In the genomic region with DNA sequence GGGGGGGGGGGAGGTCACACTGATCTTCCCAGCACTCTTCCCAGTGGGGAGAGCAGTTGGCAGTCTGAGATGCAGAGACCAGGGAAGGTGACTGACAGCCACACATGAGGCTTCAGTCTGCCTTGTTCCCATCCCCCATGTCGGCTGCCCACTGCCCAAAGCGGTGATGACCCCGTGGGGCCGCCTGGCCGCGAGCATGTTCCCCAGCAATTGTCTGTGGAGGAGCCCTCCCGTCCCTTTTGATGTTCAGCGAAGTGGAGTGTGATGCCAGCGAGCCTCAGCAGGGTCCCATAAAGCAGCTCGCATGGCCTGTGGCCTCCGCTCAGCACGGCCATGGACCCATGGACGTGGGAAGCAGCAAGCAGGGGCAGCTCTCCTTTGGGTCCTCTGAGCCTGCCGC, we compare ENCODE assay signal across 21 mouse cellular contexts. TPM values are rescaled to one million over a fixed set of nuclear protein-coding genes. Genes with fewer than 3 reads are reported as not detected.
DNase-seq lines count a peak whose midpoint lies in the region; ATAC-seq and TF ChIP-seq lines count a peak whose summit lies in the region.
"Had no signal": no experiment of that assay in that cellular context is flagged by ENCODE, and none has a peak within 500 bp of the region (broad histone marks: within the 10 kb centered on the region; RNA-seq: fewer than 3 reads in every experiment).

No protein-coding gene starts in this region.

- no peak overlapping the region for H3K4me3 ChIP-seq in kidney, embryonic 15.5 days (replicated peaks)
- no peak overlapping the region for H3K4me3 ChIP-seq in limb, embryonic 15.5 days
- H3K4me3 ChIP-seq in layer of hippocampus, adult 2 months, result no peak overlapping the region
- H3K4me3 ChIP-seq: embryonic facial prominence, embryonic 12.5 days; liver, embryonic 15.5 days had no signal

- no peaks in the 10 kb centered on the region for H3K36me3 ChIP-seq in kidney, embryonic 15.5 days
- H3K36me3 ChIP-seq in limb, embryonic 15.5 days, result no peaks in the 10 kb centered on the region
- H3K36me3 ChIP-seq: embryonic facial prominence, embryonic 12.5 days; liver, embryonic 15.5 days had no signal

- H3K27me3 ChIP-seq in kidney, embryonic 15.5 days, result no peaks in the 10 kb centered on the region; the same call in 1 of the 2 replicates
- H3K27me3 ChIP-seq in limb, embryonic 15.5 days, result no peaks in the 10 kb centered on the region
- H3K27me3 ChIP-seq: embryonic facial prominence, embryonic 12.5 days; liver, embryonic 15.5 days had no signal

- 0 out of 2 replicates have a peak, but pooled peaks have one; percentile 37 for ATAC-seq in kidney, embryonic 15.5 days (replicated peaks; ENCODE audit: low FRiP score)
- 0 out of 2 replicates have a peak, but pooled peaks have one; percentile 35 for ATAC-seq in limb, embryonic 15.5 days (ENCODE audit: insufficient number of reproducible peaks, low FRiP score, low TSS enrichment, low read depth)
- no peak for ATAC-seq in cerebellum, adult (ENCODE audit: insufficient number of reproducible peaks, low FRiP score, low TSS enrichment)
- ATAC-seq: CD4-positive, CD25-positive, alpha-beta regulatory T cell, adult 4 months; inflammation-experienced regulatory T-cells, adult 6 months had no signal

- peaks cover 43% of the 10 kb centered on the region for H3K4me1 ChIP-seq in kidney, embryonic 15.5 days
- peaks cover 16% of the 10 kb centered on the region for H3K4me1 ChIP-seq in limb, embryonic 15.5 days

- no peak for TF ChIP-seq CTCF in layer of hippocampus, adult 2 months (conservative IDR thresholded peaks at IDR 0.05)

- no peak overlapping the region for H3K4me2 ChIP-seq in kidney, embryonic 15.5 days
- H3K4me2 ChIP-seq in limb, embryonic 15.5 days, result no peak overlapping the region
- H3K4me2 ChIP-seq: embryonic facial prominence, embryonic 12.5 days; liver, embryonic 15.5 days had no signal

- no peak overlapping the region for H3K9ac ChIP-seq in kidney, embryonic 15.5 days
- no peak overlapping the region for H3K9ac ChIP-seq in limb, embryonic 15.5 days
- H3K9ac ChIP-seq: embryonic facial prominence, embryonic 12.5 days; liver, embryonic 15.5 days had no signal

- H3K9me3 ChIP-seq in kidney, embryonic 15.5 days (replicated peaks), result no peaks in the 10 kb centered on the region
- H3K9me3 ChIP-seq in limb, embryonic 15.5 days, result no peaks in the 10 kb centered on the region
- H3K9me3 ChIP-seq: embryonic facial prominence, embryonic 12.5 days; liver, embryonic 15.5 days had no signal

- intact Hi-C loops in left cerebral cortex, postnatal 36 days (cut with DNase I), result no loop called here

- peak overlapping the region; percentile 51 for H3K27ac ChIP-seq in kidney, embryonic 15.5 days
- no peak overlapping the region for H3K27ac ChIP-seq in limb, embryonic 15.5 days
- no peak overlapping the region for H3K27ac ChIP-seq in layer of hippocampus, adult 2 months
- H3K27ac ChIP-seq: embryonic facial prominence, embryonic 12.5 days; kidney, postnatal 0 days; liver, embryonic 15.5 days had no signal

- DNase-seq in kidney, postnatal 36 days, result no peak
- DNase-seq in embryo, embryonic 10 days (ENCODE audit: low spot score), result peak; percentile 76
- peak; percentile 71 for DNase-seq in embryo, embryonic 11 days
- no peak for DNase-seq in left cerebral cortex, postnatal 36 days (ENCODE audit: low spot score in 2 of 2)
- DNase-seq in layer of hippocampus, adult 2 months (ENCODE audit: low spot score in 2 of 2), result no peak
- DNase-seq: adrenal gland, postnatal 14 days; cerebellum, adult 9-11 months; gastrocnemius, postnatal 14 days; heart, postnatal 36 days; layer of hippocampus, postnatal 36 days; left cerebral cortex, postnatal 4 days; lung, postnatal 10 days had no signal

- 12% methylated on average over 14 of the region's 14 CpGs for WGBS in kidney, embryonic 15.5 days
- WGBS in limb, embryonic 15.5 days, result 22% methylated on average over 14 of the region's 14 CpGs

RNA-seq across cellular contexts. Expression of a gene that starts 26.8 kb away (rescaled TPM):
- polyA plus RNA-seq in kidney, embryonic 15.5 days (2015; fragmentation: Nextera tagmentation; extraction: Ambion mirVana), result 5.8 and 6.1 TPM in 2 replicates
- 1.5 TPM in 2 replicates for polyA plus RNA-seq in limb, embryonic 15.5 days (2015; fragmentation: Nextera tagmentation; extraction: Ambion mirVana)
- total RNA-seq in left cerebral cortex, postnatal 36 days (2021), result under 1 TPM; 0.54 to 0.59 TPM
- under 1 TPM; 0.74 to 0.84 TPM for total RNA-seq in layer of hippocampus, adult 2 months (2021)
- total RNA-seq: adrenal gland, postnatal 14 days; gastrocnemius, postnatal 14 days; heart, postnatal 36 days had no signal

RNA-seq across cellular contexts. Expression of a gene that starts 34.7 kb away (rescaled TPM):
- polyA plus RNA-seq in kidney, embryonic 15.5 days (2015; fragmentation: Nextera tagmentation; extraction: Ambion mirVana), result 17.7 and 19.2 TPM in 2 replicates
- 4.2 and 6.9 TPM in 2 replicates for polyA plus RNA-seq in limb, embryonic 15.5 days (2015; fragmentation: Nextera tagmentation; extraction: Ambion mirVana)
- total RNA-seq in left cerebral cortex, postnatal 36 days (2021), result 1 to 10 TPM; 1.9 to 2.4 TPM
- total RNA-seq in layer of hippocampus, adult 2 months (2021), result 1 to 10 TPM; 1.1 TPM
- total RNA-seq: megakaryocyte-erythroid progenitor cell, adult 5-6 weeks had no signal
- polyA plus RNA-seq: CD4-positive, CD25-positive, alpha-beta regulatory T cell, adult 4 months; inflammation-experienced regulatory T-cells, adult 6 months had no signal

Comparison
In these comparisons a context has a peak if more than half of its experiments do, and no peak if none do; other contexts are left out.
1. DNase-seq: peak in embryo, embryonic 10 days (single experiment) and embryo, embryonic 11 days (single experiment); none in kidney, postnatal 36 days (0 of 2), left cerebral cortex, postnatal 36 days (0 of 2) and layer of hippocampus, adult 2 months (0 of 2).